Mouse (Mus musculus): Measurements from ENCODE around the gene Gm7534. TPM values are rescaled to one million over a fixed set of nuclear protein-coding genes. Genes with fewer than 3 reads are reported as not detected.
"Not testable (repeated sequence)": the region's sequence is repeated elsewhere in the genome, so short reads cannot be mapped to it uniquely, and the experiment has no call there.

The Gm7534 gene
- total RNA-seq, 1 experiment: not detected

GRCm38 (mm10) chr4:134149389-134149788, 53.4 kb downstream of the Gm7534 start:
- in situ Hi-C loops (cut with MboI; ENCODE audit: low sequenced_read_pairs in 2 of 2, unreplicated experiment in 2 of 2): no loop called here
- DNase-seq (ENCODE audit: low read depth, low spot score): no peak
- Histone ChIP-seq H3K9ac (ENCODE audit: insufficient read depth, low read depth, low read length, poor library complexity, severe bottlenecking) (no peak overlapping the region), H3K4me1 (ENCODE audit: control insufficient read depth in 2 of 2, insufficient read depth in 2 of 2, low read length in 2 of 2, poor library complexity in 1 of 2) (no peaks in the 10 kb centered on the region), H3K27ac (ENCODE audit: insufficient read depth, low read depth, low read length, poor library complexity, severe bottlenecking) (no peak overlapping the region), H3K9me3 (ENCODE audit: control insufficient read depth, insufficient read depth, low read depth, low read length) (no peaks in the 10 kb centered on the region), H3K36me3 (ENCODE audit: control insufficient read depth, insufficient read depth, low read length, poor library complexity, severe bottlenecking) (peaks cover 27% of the 10 kb centered on the region), H3K4me3 (ENCODE audit: insufficient read depth in 1 of 2, low read depth in 1 of 2, low read length in 2 of 2, poor library complexity in 1 of 2, severe bottlenecking in 1 of 2) (no peak overlapping the region)
- TF ChIP-seq ZC3H11A (IDR thresholded peaks at IDR 0.05; ENCODE audit: borderline replicate concordance, low read depth, low read length) (no peak), CHD2 (IDR thresholded peaks at IDR 0.05; ENCODE audit: low read depth, low read length) (no peak), MAFK (IDR thresholded peaks at IDR 0.05; ENCODE audit: insufficient read depth, low read depth, low read length) (no peak)

- H3K4me3 ChIP-seq (ENCODE audit: insufficient read depth in 1 of 2, low read depth in 1 of 2, low read length in 2 of 2, poor library complexity in 1 of 2, severe bottlenecking in 1 of 2); H3K27ac ChIP-seq (ENCODE audit: insufficient read depth, low read depth, low read length, poor library complexity, severe bottlenecking); DNase-seq (ENCODE audit: low read depth, low spot score); in situ Hi-C loops (cut with MboI; ENCODE audit: low sequenced_read_pairs in 2 of 2, unreplicated experiment in 2 of 2); H3K9ac ChIP-seq (ENCODE audit: insufficient read depth, low read depth, low read length, poor library complexity, severe bottlenecking); H3K4me1 ChIP-seq (ENCODE audit: control insufficient read depth in 2 of 2, insufficient read depth in 2 of 2, low read length in 2 of 2, poor library complexity in 1 of 2); H3K9me3 ChIP-seq (ENCODE audit: control insufficient read depth, insufficient read depth, low read depth, low read length): not testable (repeated sequence)
- peaks cover 14% of the 10 kb centered on the region for H3K36me3 ChIP-seq (ENCODE audit: control insufficient read depth, insufficient read depth, low read length, poor library complexity, severe bottlenecking)
Observed at GRCm38 (mm10) chr4:134144297-134144696, 58.5 kb downstream of the Gm7534 start.

Other genes with a start within 250 kb of the Gm7534 start
- 196 and 205 TPM in 2 replicates for gene Hmgn2, start 234.4 kb downstream of the Gm7534 start, total RNA-seq (2012; rRNA removed)
- gene Dhdds, start 202.1 kb downstream of the Gm7534 start, total RNA-seq (2012; rRNA removed): 20.9 and 24.6 TPM in 2 replicates
- 84.7 and 134 TPM in 2 replicates for gene Lin28a, start 184.2 kb downstream of the Gm7534 start, total RNA-seq (2012; rRNA removed)
- gene Zfp683, start 149.2 kb downstream of the Gm7534 start, total RNA-seq (2012; rRNA removed): not detected in 2 replicates
- 12.6 and 30.9 TPM in 2 replicates for gene Crybg2, start 142.2 kb downstream of the Gm7534 start, total RNA-seq (2012; rRNA removed)
- gene Cd52, start 107.9 kb downstream of the Gm7534 start, total RNA-seq (2012; rRNA removed): 1.5 and 13.0 TPM in 2 replicates
- gene Ubxn11, start 100.4 kb downstream of the Gm7534 start, total RNA-seq (2012; rRNA removed): 12.4 and 23.3 TPM in 2 replicates
- gene Sh3bgrl3, start 74.2 kb downstream of the Gm7534 start, total RNA-seq (2012; rRNA removed): 87.2 and 96.5 TPM in 2 replicates
- 53.5 and 67.5 TPM in 2 replicates for gene Cep85, start 15.9 kb downstream of the Gm7534 start, total RNA-seq (2012; rRNA removed)
- 0.32 TPM in 1 of 2 replicates, not detected in the other for gene Catsper4, start 24.4 kb upstream of the Gm7534 start, total RNA-seq (2012; rRNA removed)
- gene Cnksr1, start 35.4 kb upstream of the Gm7534 start, total RNA-seq (2012; rRNA removed): 1.7 and 2.7 TPM in 2 replicates
- gene E130218I03Rik, start 40.7 kb upstream of the Gm7534 start, total RNA-seq (2012; rRNA removed): 1.3 and 1.6 TPM in 2 replicates
- 19.8 and 25.2 TPM in 2 replicates for gene Zfp593, start 42.6 kb upstream of the Gm7534 start, total RNA-seq (2012; rRNA removed)
- not detected in 2 replicates for gene Gm30191, start 43.9 kb upstream of the Gm7534 start, total RNA-seq (2012; rRNA removed)
- gene Grrp1, start 51.1 kb upstream of the Gm7534 start, total RNA-seq (2012; rRNA removed): 1.6 and 2.2 TPM in 2 replicates
- gene Pdik1l, start 84.9 kb upstream of the Gm7534 start, total RNA-seq (2012; rRNA removed): 12.6 and 13.2 TPM in 2 replicates
- gene Trim63, start 112.1 kb upstream of the Gm7534 start, total RNA-seq (2012; rRNA removed): 3.5 and 4.3 TPM in 2 replicates
- 23.5 and 24.3 TPM in 2 replicates for gene Slc30a2, start 140.2 kb upstream of the Gm7534 start, total RNA-seq (2012; rRNA removed)
- gene Extl1, start 180.8 kb upstream of the Gm7534 start, total RNA-seq (2012; rRNA removed): 4.2 and 7.3 TPM in 2 replicates
- 15.8 and 18.4 TPM in 2 replicates for gene Pafah2, start 193.3 kb upstream of the Gm7534 start, total RNA-seq (2012; rRNA removed)